Mouse (Mus musculus) skeletal muscle tissue, adult 2 months (tissue): Measurements from ENCODE around the gene Slc6a6.

Experiments used
- DNase-seq: peaks from one replicate; pipeline ENCODE4 v3.0.0-alpha.2; 2012; ENCODE audit warnings: low read depth, low spot score

The Slc6a6 gene

GRCm38 (mm10) chr6:91669270-91669669 lies 14.6 kb upstream of the Slc6a6 start:
- no peak for DNase-seq

GRCm38 (mm10) chr6:91670224-91670623 lies 13.6 kb upstream of the Slc6a6 start:
- no peak for DNase-seq

GRCm38 (mm10) chr6:91674757-91675350 lies 9.0 kb upstream of the Slc6a6 start:
- no peak for DNase-seq

- DNase-seq = no peak
These were observed 5.3 kb upstream of the Slc6a6 start for GRCm38 (mm10) chr6:91678506-91679094.

GRCm38 (mm10) chr6:91679095-91679577 lies 4.7 kb upstream of the Slc6a6 start:
- peak; percentile 67 for DNase-seq

- no peak for DNase-seq
These were observed 4.1 kb upstream of the Slc6a6 start for GRCm38 (mm10) chr6:91679716-91680115.

GRCm38 (mm10) chr6:91681841-91682240 lies 2.0 kb upstream of the Slc6a6 start:
- no peak for DNase-seq

- DNase-seq = peak; percentile 82
These were observed 732 bp upstream of the Slc6a6 start for GRCm38 (mm10) chr6:91683121-91683520.

GRCm38 (mm10) chr6:91684474-91684829 lies 599 bp downstream of the Slc6a6 start:
- DNase-seq = no peak

GRCm38 (mm10) chr6:91684831-91685532 lies 1.1 kb downstream of the Slc6a6 start:
- DNase-seq = peak; percentile 89

GRCm38 (mm10) chr6:91685533-91685883 lies 1.7 kb downstream of the Slc6a6 start:
- DNase-seq = no peak

GRCm38 (mm10) chr6:91685896-91686295 lies 2.0 kb downstream of the Slc6a6 start:
- no peak for DNase-seq

GRCm38 (mm10) chr6:91686597-91686996 lies 2.7 kb downstream of the Slc6a6 start:
- DNase-seq = no peak

- DNase-seq = no peak
These were observed 4.2 kb downstream of the Slc6a6 start for GRCm38 (mm10) chr6:91688021-91688420.

- DNase-seq = no peak
These were observed 5.4 kb downstream of the Slc6a6 start for GRCm38 (mm10) chr6:91689231-91689630.

- DNase-seq = no peak
These were observed 6.4 kb downstream of the Slc6a6 start for GRCm38 (mm10) chr6:91690222-91690621.

- DNase-seq = no peak
These were observed 6.8 kb downstream of the Slc6a6 start for GRCm38 (mm10) chr6:91690646-91691045.

GRCm38 (mm10) chr6:91691576-91691975 lies 7.7 kb downstream of the Slc6a6 start:
- DNase-seq = no peak

GRCm38 (mm10) chr6:91693301-91693886 lies 9.5 kb downstream of the Slc6a6 start:
- DNase-seq = no peak

GRCm38 (mm10) chr6:91694610-91695009 lies 10.8 kb downstream of the Slc6a6 start:
- DNase-seq = peak; percentile 51

- no peak for DNase-seq
These were observed 15.0 kb downstream of the Slc6a6 start for GRCm38 (mm10) chr6:91698831-91699230.

- no peak for DNase-seq
These were observed 15.8 kb downstream of the Slc6a6 start for GRCm38 (mm10) chr6:91699482-91700200.
